Mouse (Mus musculus) heart, postnatal 25 days (tissue): ENCODE results near the gene Car10. TPM values are rescaled to one million over a fixed set of nuclear protein-coding genes. Genes with fewer than 3 reads are reported as not detected.

Experiments used
- DNase-seq: peaks from one replicate; pipeline ENCODE4 v3.0.0; 2022; ENCODE audit warnings: low spot score
- intact Hi-C: fragments of 180-260 bp; cut with DNase I; formaldehyde crosslinking; loops from one replicate; pipeline ENCODE4 v1.15.1; 2025
- total RNA-seq, 2 experiments: library from RNA; stranded (reverse); gene quantifications; 2 replicates each; pipeline ENCODE4 v1.2.3; 2021

Car10 gene
- total RNA-seq, 2 experiments from 2014 or later, result not detected

DNA sequence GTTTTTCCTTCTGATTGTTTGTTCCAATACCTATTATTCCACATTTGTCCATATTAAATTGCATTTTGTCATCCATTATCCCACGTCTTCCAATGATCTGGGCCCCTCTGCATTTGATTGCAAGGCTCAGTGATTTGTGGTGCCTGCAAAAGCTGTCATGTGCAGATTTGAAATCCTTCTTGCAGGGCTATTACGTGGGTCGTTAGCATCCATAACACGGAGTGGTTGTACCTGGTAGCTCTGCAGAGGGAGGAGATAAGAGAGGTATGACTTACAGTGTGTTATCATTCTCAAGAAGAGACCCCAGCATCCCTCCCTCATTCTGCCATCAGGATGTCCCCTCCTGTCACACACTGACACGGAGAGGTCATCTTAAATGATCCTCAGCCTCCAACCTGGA, 451.1 kb downstream of the Car10 start:
- intact Hi-C loops, result no loop called here
- no peak for DNase-seq

DNA sequence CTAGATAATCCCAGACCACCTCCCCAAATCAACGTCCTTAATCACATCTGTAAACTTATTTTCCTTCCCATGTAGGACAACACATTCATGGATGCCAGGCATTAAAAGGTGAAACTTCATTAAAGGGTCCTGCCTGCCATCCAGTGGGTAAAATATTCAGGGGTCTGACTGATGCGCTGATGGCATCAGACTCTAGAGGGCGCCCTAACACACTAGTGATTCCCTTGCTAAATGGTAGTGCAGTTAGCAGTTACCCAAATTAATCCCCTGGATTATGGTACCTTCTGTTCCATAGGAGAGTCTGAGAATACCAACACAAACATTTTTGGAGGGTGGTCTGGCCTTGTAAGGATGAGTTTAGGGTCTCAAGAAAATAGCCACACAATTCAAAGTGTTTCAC, 453.1 kb downstream of the Car10 start:
- DNase-seq, result no peak
- intact Hi-C loops, result loop anchor here (5.0 kb wide), 1 partner anchor 261 kb away; no protein-coding TSS in a partner anchor

DNA sequence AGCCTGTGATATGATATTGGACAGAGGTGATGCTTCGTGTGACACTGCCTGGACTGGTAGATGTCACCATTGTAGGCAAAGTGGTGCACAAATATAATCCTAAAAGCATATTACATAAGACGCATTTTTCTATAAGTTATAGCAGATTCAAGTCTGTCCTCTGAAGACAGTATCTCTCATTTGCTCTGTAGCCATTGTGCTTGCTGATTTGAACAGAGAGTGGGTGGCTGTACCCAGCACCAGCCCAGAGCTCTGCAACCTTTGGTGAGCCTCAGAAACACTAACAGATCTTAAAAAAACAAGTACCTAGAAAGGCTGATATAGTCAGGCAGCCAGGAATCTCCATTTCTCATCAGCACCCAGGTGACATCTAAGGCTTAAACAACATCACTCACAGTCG, 461.3 kb downstream of the Car10 start:
- intact Hi-C loops, result no loop called here
- DNase-seq, result no peak

DNA sequence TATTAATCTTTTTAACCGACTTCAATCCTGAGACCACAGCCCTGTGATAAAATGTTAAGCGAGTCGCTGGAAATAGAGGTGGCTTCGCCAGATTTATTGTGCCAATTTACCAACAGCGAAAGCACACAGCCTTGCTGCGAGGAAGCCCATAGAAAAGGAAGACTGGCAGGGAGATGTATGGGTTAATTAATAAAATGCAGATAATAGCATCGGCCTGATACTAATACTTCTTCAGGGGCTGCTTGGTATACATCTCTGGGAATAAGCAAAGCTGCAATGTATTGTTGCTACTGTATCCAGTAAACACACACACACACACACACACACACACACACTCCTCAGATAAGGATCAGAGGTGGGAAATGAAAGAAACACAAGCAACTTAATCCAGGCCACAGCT, 462.7 kb downstream of the Car10 start:
- intact Hi-C loops, result no loop called here
- DNase-seq, result no peak

DNA sequence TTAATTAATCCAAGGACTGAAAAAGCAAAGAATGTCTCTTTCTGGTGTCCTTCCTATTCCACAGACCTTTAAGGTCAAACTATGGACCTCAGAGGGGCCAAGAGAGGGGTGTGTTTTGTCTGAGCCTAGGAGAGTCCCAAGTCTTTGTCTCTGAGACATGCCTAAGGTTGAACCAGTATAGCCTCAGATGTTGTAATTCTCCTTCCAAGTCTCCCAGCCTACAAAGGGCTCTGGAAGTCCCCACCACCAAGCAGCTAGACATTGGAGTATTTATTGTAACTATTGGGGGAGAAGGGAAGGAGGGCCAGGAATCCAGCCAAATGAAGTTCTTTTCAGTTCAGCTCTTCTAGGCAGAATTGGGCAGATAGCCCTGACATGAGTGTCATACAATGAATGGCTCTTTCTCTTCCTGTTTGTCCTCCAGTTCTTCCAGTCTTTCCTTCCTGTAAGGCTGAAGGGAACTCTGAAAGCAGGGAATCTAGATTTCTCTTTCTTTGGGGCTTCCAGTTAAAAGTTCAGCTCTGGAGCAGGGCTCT, 464.6 kb downstream of the Car10 start:
- intact Hi-C loops, result no loop called here

DNA sequence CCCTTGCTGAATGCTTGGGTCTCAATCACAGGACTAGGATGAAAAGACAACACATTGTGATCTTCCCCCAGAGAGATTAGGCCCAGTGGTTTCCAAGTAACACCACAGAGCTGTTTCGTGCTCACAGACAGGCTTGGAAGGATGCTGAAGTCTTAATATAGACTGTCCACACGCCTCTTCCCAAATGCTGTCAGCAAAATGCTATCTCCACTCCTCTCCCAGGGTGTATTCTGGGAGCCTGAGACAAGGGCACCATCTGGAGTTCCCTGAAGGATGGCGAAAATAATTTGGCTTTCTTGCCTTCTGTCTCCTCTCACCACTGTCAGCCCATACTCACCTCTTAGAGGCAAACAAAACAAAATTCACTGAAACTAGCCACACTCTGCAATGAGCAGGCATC, 467.9 kb downstream of the Car10 start:
- no peak for DNase-seq
- intact Hi-C loops, result no loop called here

More for the DNA sequence above, 464.6 kb downstream of the Car10 start:
- DNase-seq, result no peak

DNA sequence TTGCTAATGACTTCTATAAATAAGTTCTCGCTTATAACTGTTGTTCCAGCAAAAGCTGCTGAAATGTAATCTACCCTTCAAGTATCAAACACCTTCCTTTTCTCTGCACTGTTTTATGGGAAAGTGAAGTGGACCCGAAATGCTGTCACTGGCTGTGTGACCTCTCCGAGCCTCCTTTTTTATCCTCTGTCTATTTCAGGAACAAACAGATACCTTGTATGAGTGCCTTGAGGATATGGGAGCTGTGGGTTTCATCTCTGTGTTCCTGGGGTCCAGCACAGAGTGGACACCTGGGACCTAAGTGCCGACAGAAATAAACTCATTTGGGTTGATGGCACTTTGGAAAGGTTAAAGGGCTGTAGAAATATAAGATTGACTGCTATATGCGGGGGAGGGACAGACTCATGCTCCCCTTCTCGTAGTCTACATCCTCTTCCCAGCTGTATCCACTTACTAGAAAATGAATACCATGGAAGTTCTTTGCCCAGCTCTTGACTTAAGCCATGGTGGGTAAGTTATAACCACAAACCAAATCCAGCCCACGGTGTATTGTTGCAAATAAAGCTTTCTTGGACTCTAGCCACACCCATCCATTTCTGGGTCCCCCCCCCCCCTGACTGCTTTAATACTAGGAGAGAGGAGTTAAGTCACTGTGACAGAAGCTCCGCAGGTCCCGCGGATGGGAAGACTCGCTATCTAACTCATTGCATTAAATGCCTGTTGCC, 474.3 kb downstream of the Car10 start:
- intact Hi-C loops, result no loop called here
- DNase-seq, result no peak

DNA sequence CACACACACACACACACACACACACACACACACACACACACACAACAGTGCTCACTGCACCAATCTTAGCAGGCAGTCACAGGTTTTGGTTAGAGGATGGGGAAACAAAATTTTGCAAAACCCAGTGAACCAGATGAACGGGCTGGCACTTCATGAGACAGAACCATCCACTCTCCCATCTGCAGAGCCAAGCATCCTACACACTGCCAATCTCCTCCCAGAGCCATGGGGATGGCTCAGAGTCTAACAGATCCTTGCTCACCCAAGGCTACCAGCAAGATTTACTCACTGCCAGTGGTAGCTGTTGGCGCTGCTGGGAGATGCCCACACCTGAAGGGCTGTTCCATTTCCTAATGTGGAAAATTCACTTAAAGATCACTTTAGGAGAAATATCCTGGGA, 479.6 kb downstream of the Car10 start:
- no peak for DNase-seq
- intact Hi-C loops, result no loop called here

DNA sequence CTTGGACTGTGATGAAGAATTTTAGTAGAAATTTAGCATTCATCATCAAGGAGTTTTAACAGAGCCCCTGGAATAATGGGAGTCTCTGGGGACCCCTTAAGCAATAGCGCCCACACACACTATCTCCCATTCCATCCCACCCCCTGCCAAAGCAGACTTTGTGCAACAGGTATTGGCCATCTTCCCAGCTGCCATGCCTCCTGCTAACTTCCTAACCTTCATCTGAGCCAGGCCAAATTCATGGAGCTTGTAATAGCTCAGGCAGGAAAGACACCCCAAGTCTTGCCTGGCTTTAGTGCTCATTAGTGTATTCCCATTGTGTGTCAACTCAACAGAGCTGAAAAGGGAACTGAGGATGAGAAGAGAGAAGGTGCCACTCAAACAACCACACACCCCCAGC, 481.8 kb downstream of the Car10 start:
- intact Hi-C loops, result no loop called here
- no peak for DNase-seq

DNA sequence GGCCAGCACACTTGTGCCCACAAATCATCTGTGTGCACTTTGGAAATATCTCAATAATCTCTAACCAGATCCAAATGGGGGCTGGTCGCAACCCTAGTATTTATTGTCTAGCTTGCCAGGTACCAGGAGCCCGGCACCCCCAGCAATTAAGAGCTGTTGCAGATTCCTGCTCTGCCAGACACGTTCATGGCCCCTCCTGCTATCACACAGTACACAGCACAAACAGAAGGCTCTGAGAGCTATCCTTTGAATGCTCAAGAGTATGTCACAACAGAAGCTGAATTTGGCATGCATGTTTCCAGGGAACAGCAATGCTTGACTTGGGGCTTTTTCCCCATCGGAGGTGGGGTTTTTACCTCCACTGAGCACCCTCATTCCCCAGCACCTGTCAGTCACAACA, 483.5 kb downstream of the Car10 start:
- no peak for DNase-seq
- intact Hi-C loops, result no loop called here

DNA sequence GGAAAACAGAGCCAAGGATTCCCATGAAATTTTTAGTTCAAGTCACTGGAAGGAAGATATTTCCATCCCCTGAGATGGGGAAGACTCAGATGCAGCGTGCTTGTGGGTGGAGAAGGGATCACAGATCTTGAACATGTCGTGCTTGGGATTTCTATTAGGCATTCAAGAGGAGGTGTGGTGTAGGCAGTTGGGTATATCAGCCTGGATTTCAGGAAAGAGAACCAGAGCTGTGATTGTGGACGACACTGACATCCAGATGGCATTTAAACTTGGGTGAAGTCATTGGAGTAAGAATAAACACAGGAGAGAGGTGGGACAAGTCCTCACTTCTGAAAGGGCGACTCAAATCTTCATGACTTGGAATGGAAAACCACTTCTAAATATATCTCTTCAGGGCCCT, 490.0 kb downstream of the Car10 start:
- DNase-seq, result no peak
- intact Hi-C loops, result no loop called here

DNA sequence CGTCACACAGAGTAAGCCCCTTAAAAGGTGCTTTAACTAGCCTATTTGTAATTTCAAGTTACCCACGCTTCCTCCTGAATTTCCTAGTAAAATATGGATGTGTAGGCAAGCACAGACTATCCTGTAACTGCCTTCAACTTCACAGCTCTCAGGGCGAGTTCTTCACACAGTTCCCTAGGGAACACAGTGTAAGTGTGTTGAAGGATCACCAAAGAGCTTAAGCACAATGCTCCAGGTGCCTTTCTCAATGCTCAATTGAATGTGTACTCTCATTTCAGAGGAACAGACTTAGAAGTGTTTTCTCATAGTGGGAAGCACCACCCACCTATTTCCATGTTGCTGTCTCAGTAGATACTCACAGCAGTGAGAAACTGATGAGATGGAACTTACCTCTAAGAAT, 492.8 kb downstream of the Car10 start:
- no peak for DNase-seq
- intact Hi-C loops, result no loop called here

DNA sequence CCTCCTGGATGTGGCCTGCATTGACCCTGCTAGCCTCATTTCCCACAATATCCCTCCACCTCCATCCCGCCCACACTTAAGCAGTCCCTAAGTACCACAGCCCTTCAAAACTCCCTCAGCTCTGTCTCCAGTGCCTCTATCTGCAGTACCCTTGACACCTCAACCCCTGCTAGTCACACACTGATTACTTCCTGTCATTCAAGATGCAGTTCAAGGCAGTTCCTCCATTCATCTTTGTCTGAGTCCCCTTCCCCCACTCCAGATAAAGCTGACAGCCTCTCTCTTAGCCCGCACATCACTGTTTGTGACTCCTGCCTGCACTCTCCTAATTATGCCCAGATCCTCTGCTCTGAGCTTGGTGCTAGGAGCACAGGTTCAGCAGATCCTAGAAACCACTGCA, 496.2 kb downstream of the Car10 start:
- intact Hi-C loops, result no loop called here
- no peak for DNase-seq

DNA sequence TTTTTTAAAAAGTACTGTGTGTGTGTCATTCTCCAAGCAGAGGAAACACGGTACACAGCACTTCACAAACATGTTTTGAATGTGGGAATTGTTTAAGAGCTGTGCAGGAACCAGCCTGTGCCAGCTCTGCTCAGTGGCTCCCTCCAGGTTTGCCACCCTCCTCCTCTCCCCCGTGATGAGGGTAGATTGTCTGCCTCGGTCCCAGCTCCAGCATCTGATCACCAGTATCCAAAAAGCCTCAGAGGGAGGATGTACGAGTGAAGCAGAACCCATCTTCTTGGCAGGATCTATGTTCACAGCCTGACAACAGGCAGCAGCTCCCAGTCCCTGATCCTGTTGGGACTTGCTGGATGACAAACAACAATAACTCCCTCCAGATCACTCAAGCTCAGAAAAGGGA, 500.3 kb downstream of the Car10 start:
- intact Hi-C loops, result no loop called here
- DNase-seq, result no peak

DNA sequence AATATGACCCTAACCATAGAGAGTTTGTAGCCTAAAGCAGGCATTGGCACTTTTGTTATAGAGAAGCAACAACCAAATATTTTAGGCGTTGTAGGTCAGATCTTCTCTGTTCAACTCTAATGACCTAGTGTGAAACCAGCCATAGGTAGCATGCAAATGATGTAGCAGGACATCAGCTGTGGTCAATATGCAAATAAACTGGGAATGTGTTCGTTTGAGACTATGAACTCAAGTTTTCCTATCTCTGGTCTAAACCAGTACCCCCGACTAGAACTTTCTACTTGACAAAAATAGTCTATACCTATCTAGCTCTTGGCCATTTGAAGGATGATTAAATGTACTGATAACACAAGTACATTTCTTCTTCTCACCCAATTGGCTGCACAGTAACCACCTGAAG, 501.9 kb downstream of the Car10 start:
- intact Hi-C loops, result no loop called here
- no peak for DNase-seq

DNA sequence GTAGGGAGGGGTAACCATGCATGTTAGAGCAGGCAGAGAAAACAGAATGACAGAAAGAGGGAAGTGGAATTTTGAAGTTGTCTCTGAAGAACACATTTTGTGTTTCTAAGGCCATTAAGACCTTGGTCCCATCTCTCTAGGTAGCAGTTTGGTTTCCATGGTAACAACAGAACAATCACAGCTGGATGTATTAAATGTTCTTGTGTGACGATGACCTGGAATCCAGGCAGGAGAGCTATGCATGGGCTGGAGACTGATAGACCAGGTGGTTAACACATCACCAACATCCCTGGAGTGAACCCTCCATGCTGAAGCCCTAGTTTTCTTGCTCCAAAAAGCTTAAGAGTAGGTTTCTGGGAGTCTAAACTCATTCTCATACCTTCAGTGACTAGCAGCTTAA, 505.7 kb downstream of the Car10 start:
- intact Hi-C loops, result no loop called here
- no peak for DNase-seq

DNA sequence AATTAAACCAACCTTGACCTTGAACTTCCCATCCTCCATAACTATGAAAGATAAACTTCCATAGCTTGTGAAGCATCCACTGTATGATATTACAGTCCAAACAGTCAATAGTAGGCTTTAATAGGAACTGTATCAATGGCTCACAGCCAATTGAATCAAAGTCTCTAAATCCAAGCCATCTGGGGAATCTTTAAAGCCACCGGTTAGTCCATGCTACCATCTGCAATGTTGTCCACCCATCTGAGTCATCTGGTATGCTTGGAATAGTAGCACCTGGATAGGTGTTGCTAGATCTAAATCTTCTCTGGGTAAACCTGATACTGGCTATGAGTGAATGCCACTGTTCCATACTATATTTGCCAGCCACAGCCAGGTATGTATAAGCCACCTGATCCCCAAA, 509.3 kb downstream of the Car10 start:
- no peak for DNase-seq
- intact Hi-C loops, result no loop called here

DNA sequence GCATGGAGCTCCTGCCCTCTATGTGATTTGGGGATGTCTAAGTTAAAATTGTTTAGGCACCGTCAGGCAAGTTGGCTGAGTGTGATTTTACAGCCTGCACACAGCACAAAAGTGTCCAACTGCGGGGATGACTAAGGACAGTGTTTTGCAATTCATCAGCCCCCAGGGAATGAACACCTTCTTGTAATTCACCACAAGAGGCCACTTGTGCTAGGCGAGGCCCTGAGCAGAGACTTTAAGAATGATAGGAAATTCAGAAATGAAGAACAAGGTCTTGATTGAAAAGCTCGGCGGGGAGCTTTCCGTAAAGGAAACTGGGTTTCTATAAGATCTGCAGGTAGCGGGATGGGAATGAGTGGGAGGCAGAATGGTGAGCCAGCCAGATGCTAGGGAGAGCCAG, 510.9 kb downstream of the Car10 start:
- intact Hi-C loops, result no loop called here
- DNase-seq, result no peak

DNA sequence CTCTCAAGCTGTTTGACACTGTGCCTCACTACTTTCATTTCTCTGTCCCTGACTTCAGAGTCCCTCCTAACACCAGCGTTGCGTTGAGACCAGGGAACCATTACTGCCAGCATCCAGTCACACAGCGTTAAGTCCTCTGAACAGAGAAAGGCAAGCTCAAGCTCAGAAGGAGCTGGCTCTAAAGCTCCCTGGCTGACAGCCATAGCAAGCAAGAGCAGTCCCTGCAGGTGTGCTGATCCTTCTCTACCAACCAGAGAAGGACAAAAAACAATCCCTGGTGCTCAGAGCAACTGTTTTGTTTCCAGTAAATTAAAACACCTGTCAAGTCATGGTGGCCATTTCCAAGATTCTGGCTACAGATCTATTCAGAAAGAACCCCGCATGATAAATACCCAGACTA, 514.2 kb downstream of the Car10 start:
- intact Hi-C loops, result no loop called here
- no peak for DNase-seq

DNA sequence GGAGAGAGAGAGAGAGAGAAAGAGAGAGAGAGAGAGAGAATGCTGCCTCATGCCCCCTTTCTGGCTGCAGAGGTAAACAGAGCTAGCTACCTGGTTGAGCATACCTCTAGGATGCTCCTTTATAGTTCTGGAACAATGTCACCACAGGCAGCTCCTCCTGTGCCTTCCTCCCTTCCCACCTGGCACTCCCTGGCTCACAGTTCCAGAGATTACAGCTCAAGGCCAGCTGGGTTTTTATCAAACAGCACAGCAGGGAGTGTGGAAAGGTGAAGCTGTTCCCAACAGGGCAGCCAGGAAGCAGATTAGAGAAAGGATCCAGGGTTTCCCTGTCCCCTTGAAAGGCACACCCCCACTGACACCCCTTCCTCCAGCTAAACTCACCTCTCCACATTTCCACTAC, 517.0 kb downstream of the Car10 start:
- intact Hi-C loops, result no loop called here
- no peak for DNase-seq

DNA sequence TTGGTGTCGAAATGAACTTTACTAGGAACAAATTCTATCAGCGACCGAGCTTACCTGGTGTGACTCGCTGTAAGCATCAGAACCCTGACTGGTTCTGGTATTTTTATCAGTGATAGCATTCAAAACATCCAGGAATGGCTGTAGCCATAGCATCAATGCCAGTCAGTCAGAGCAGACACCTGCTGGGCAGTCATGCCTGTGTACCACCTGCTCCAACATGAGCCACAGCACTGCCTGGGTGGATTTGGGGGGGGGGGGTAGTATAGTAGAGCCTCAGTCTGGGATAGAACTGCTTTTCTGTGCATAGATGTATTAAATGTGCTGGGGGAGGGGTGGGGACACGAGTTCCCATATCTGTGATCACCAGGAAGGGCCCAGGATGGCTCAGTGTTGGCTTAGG, 525.8 kb downstream of the Car10 start:
- DNase-seq, result no peak
- intact Hi-C loops, result no loop called here

DNA sequence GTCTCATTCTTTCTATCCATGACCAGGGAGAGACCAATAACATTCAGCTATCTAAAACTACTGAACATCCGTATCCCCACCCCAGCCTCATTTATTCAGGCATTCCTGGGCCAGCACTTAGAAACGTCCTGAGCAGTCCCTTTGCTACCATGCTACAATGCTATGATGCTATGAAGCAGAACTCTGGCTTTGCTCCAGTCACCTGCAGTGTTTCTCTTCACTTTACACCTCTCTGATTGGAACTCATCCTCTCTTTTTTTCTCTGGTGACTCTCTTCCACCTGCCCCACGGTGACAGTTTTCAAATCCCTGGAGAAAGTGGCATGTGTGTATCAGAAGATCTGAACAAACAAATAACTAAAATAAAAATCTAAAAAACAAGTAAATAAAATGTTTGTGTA, 541.6 kb downstream of the Car10 start:
- intact Hi-C loops, result no loop called here

More for the DNA sequence above, 541.6 kb downstream of the Car10 start:
- DNase-seq, result no peak
